Mouse (Mus musculus): ENCODE data around the gene Map2. TPM values are rescaled to one million over a fixed set of nuclear protein-coding genes. Genes with fewer than 3 reads are reported as not detected.

Map2 gene
- total and polyA plus RNA-seq, 3 experiments = not detected

DNA sequence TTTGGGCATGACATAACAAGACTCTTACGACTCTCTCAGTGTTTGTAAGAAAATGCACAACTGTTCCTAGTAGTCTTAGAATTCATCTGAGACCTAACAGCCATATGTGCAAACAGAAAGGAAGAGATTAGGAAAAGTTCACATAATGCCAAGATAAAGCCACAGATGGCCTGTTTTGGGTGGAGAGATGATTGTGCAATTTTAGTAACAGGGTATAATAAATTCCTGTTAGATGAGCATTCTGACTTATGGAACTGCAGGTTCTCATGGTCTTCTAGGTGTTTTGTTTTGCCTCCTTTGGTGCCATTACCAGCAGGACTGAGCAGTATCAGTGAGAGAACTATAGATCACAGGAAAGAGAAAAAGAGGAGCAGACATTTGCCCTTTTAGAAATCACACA is 164.1 kb downstream of the Map2 start:
- H3K27ac ChIP-seq (ENCODE audit: control insufficient read depth, low read depth, low read length) = no peak overlapping the region
- no peaks in the 10 kb centered on the region for H3K27me3 ChIP-seq (ENCODE audit: control insufficient read depth in 1 of 2, insufficient read depth in 2 of 2, low read length in 2 of 2)
- H3K36me3 ChIP-seq (ENCODE audit: control insufficient read depth in 1 of 2, insufficient read depth in 2 of 2, low read length in 2 of 2) = no peaks in the 10 kb centered on the region
- H3K79me2 ChIP-seq (ENCODE audit: control insufficient read depth, insufficient read depth, low read length, poor library complexity) = no peaks in the 10 kb centered on the region
- no peaks in the 10 kb centered on the region for H3K9me3 ChIP-seq (replicated peaks; ENCODE audit: insufficient read depth, low read length)
- no peak overlapping the region for H3K9ac ChIP-seq (ENCODE audit: control insufficient read depth, low read depth, low read length, poor library complexity, severe bottlenecking)
- no peak for DNase-seq (ENCODE audit: low read depth, low spot score)
- H3K4me3 ChIP-seq (ENCODE audit: control insufficient read depth in 1 of 2, insufficient read depth in 1 of 2, low read depth in 2 of 2, low read length in 2 of 2) = no peak overlapping the region
- H3K4me1 ChIP-seq (ENCODE audit: control insufficient read depth in 1 of 2, insufficient read depth in 2 of 2, low read length in 2 of 2) = no peaks in the 10 kb centered on the region
- TF ChIP-seq ZMIZ1 (IDR thresholded peaks at IDR 0.05; ENCODE audit: low read depth, low read length) (no peak), ETS1 (IDR thresholded peaks at IDR 0.05; ENCODE audit: low read depth, low read length) (no peak), MAZ (IDR thresholded peaks at IDR 0.05; ENCODE audit: low read depth, low read length) (no peak), SIN3A (IDR thresholded peaks at IDR 0.05; ENCODE audit: low read length) (no peak), POLR2AphosphoS5 (IDR thresholded peaks at IDR 0.05; ENCODE audit: borderline replicate concordance, low read depth, low read length) (no peak), ZNF384 (IDR thresholded peaks at IDR 0.05; ENCODE audit: low read depth, low read length) (no peak), GATA1 (IDR thresholded peaks at IDR 0.05; ENCODE audit: low read depth, low read length) (no peak), MAFK (IDR thresholded peaks at IDR 0.05; ENCODE audit: borderline replicate concordance, low read depth, low read length) (no peak), RCOR1 (IDR thresholded peaks at IDR 0.05; ENCODE audit: low read depth, low read length) (no peak), EP300 (IDR thresholded peaks at IDR 0.05; ENCODE audit: low read depth in 1 of 2, low read length in 2 of 2) (no peak), CTCF (IDR thresholded peaks at IDR 0.05 in 2 of 3, conservative IDR thresholded peaks at IDR 0.05 in 1 of 3; ENCODE audit: control insufficient read depth in 1 of 3, insufficient read depth in 1 of 3, low read depth in 2 of 3, low read length in 3 of 3, poor library complexity in 1 of 3, severe bottlenecking in 1 of 3) (no peak), ZC3H11A (IDR thresholded peaks at IDR 0.05; ENCODE audit: low read depth, low read length) (no peak), BHLHE40 (IDR thresholded peaks at IDR 0.05; ENCODE audit: borderline replicate concordance, low read depth, low read length) (no peak), NRF1 (IDR thresholded peaks at IDR 0.05; ENCODE audit: insufficient read depth, low read depth, low read length, poor library complexity, severe bottlenecking) (no peak), NELFE (IDR thresholded peaks at IDR 0.05; ENCODE audit: low read depth, low read length) (no peak), MAX (IDR thresholded peaks at IDR 0.05; ENCODE audit: low read length) (no peak)

- Histone ChIP-seq H3K27me3 (ENCODE audit: control insufficient read depth in 1 of 2, insufficient read depth in 2 of 2, low read length in 2 of 2) (no peaks in the 10 kb centered on the region), H3K9me3 (replicated peaks; ENCODE audit: insufficient read depth, low read length) (no peaks in the 10 kb centered on the region), H3K36me3 (ENCODE audit: control insufficient read depth in 1 of 2, insufficient read depth in 2 of 2, low read length in 2 of 2) (no peaks in the 10 kb centered on the region), H3K9ac (ENCODE audit: control insufficient read depth, low read depth, low read length, poor library complexity, severe bottlenecking) (no peak overlapping the region), H3K27ac (ENCODE audit: control insufficient read depth, low read depth, low read length) (no peak overlapping the region), H3K4me3 (ENCODE audit: control insufficient read depth in 1 of 2, insufficient read depth in 1 of 2, low read depth in 2 of 2, low read length in 2 of 2) (no peak overlapping the region), H3K79me2 (ENCODE audit: control insufficient read depth, insufficient read depth, low read length, poor library complexity) (no peaks in the 10 kb centered on the region), H3K4me1 (ENCODE audit: control insufficient read depth in 1 of 2, insufficient read depth in 2 of 2, low read length in 2 of 2) (no peaks in the 10 kb centered on the region)
- TF ChIP-seq SIN3A (IDR thresholded peaks at IDR 0.05; ENCODE audit: low read length) = no peak
- TF ChIP-seq UBTF (IDR thresholded peaks at IDR 0.05; ENCODE audit: borderline replicate concordance, insufficient read depth, low read depth, low read length) = no peak
- TF ChIP-seq RAD21 (IDR thresholded peaks at IDR 0.05; ENCODE audit: low read depth, low read length) = no peak
- TF ChIP-seq GABPA (IDR thresholded peaks at IDR 0.05; ENCODE audit: low read depth, low read length) = no peak
- TF ChIP-seq ZNF384 (IDR thresholded peaks at IDR 0.05; ENCODE audit: low read depth, low read length) = no peak
- no peak for TF ChIP-seq MEF2A (IDR thresholded peaks at IDR 0.05; ENCODE audit: extremely low read depth, insufficient replicate concordance, low read depth, low read length, poor library complexity, severe bottlenecking)
- TF ChIP-seq TCF12 (IDR thresholded peaks at IDR 0.05; ENCODE audit: low read depth, low read length) = no peak
- no peak for TF ChIP-seq BHLHE40 (IDR thresholded peaks at IDR 0.05; ENCODE audit: borderline replicate concordance, low read depth, low read length)
- no peak for TF ChIP-seq JUND (IDR thresholded peaks at IDR 0.05; ENCODE audit: low read depth, low read length)
- no peak for TF ChIP-seq NRF1 (IDR thresholded peaks at IDR 0.05; ENCODE audit: insufficient read depth, low read depth, low read length, poor library complexity, severe bottlenecking)
- TF ChIP-seq POLR2AphosphoS2 (IDR thresholded peaks at IDR 0.05; ENCODE audit: low read length) = no peak
- no peak for TF ChIP-seq CTCF (IDR thresholded peaks at IDR 0.05 in 2 of 3, conservative IDR thresholded peaks at IDR 0.05 in 1 of 3; ENCODE audit: control insufficient read depth in 1 of 3, insufficient read depth in 1 of 3, low read depth in 2 of 3, low read length in 3 of 3, poor library complexity in 1 of 3, severe bottlenecking in 1 of 3)
- TF ChIP-seq USF1 (IDR thresholded peaks at IDR 0.05; ENCODE audit: low read depth, low read length) = no peak
- no peak for DNase-seq (ENCODE audit: low read depth, low spot score)
Measured at GRCm38 (mm10) chr1:66348404-66349165, 173.5 kb downstream of the Map2 start.
